Mouse (Mus musculus): Measurements from ENCODE around the gene Dock10. TPM values are rescaled to one million over a fixed set of nuclear protein-coding genes. Genes with fewer than 3 reads are reported as not detected.

The Dock10 gene
- total RNA-seq (2021) (1 to 10 TPM; 3.8 to 4.3 TPM), polyA plus RNA-seq (2012; rRNA removed) (2.6 and 3.4 TPM in 2 replicates)
- long read RNA-seq, partial matches to known transcripts = 0 of 1 reads
- long read RNA-seq, other reads (novel, unspliced or antisense) = 1 of 1 reads

GRCm38 (mm10) chr1:80757977-80758797 is at the start of gene Dock10:
Gene Dock10 (minus strand): TSS chr1:80758527.
- Histone ChIP-seq H3K79me2 (replicated peaks; ENCODE audit: control insufficient read depth, insufficient read depth, low read length) (no peaks in the 10 kb centered on the region), H3K36me3 (ENCODE audit: control insufficient read depth, insufficient read depth, low read length) (no peaks in the 10 kb centered on the region), H3K27me3 (ENCODE audit: control insufficient read depth, insufficient read depth, low read length) (no peaks in the 10 kb centered on the region; the same call in 1 of the 2 replicates), H3K9ac (ENCODE audit: low read depth, low read length) (peak within 1 kb of the TSS; percentile 60), H3K27ac (no peak within 1 kb of the TSS), H3K4me3 (peak within 1 kb of the TSS; percentile 39), H3K4me1 (ENCODE audit: control insufficient read depth, insufficient read depth, low read length) (no peaks in the 10 kb centered on the region)
- WGBS = under 1% methylated on average over 82 of the region's 82 CpGs
- TF ChIP-seq EP300 (IDR thresholded peaks at IDR 0.05; ENCODE audit: insufficient read depth, low read depth, low read length) = no peak
- no peak for TF ChIP-seq POLR2A (IDR thresholded peaks at IDR 0.05; ENCODE audit: insufficient read depth, low read depth, low read length)
- TF ChIP-seq CTCF (IDR thresholded peaks at IDR 0.05) = no peak
- peak; percentile 55 to 59 for DNase-seq
- intact Hi-C loops (cut with DNase I) = no loop called here

GRCm38 (mm10) chr1:80806835-80807398 is 48.6 kb upstream of the Dock10 start:
- H3K79me2 ChIP-seq (replicated peaks; ENCODE audit: control insufficient read depth, insufficient read depth, low read length) = no peaks in the 10 kb centered on the region
- no peak overlapping the region for H3K9ac ChIP-seq (ENCODE audit: low read depth, low read length)
- no peaks in the 10 kb centered on the region for H3K4me1 ChIP-seq (ENCODE audit: control insufficient read depth, insufficient read depth, low read length)
- H3K36me3 ChIP-seq (ENCODE audit: control insufficient read depth, insufficient read depth, low read length) = no peaks in the 10 kb centered on the region
- H3K27me3 ChIP-seq (ENCODE audit: control insufficient read depth, insufficient read depth, low read length) = no peaks in the 10 kb centered on the region
- WGBS = 67% methylated on average over 3 of the region's 3 CpGs
- TF ChIP-seq EP300 (IDR thresholded peaks at IDR 0.05; ENCODE audit: insufficient read depth, low read depth, low read length) = no peak
- no peak for TF ChIP-seq POLR2A (IDR thresholded peaks at IDR 0.05; ENCODE audit: insufficient read depth, low read depth, low read length)
- TF ChIP-seq CTCF (IDR thresholded peaks at IDR 0.05) = no peak
- intact Hi-C loops (cut with DNase I) = no loop called here
- no peak overlapping the region for H3K4me3 ChIP-seq
- no peak overlapping the region for H3K27ac ChIP-seq
- no peak for DNase-seq

- 86% methylated on average over 3 of the region's 3 CpGs for WGBS
- no peaks in the 10 kb centered on the region for H3K36me3 ChIP-seq (ENCODE audit: control insufficient read depth, insufficient read depth, low read length)
- H3K79me2 ChIP-seq (replicated peaks; ENCODE audit: control insufficient read depth, insufficient read depth, low read length) = no peaks in the 10 kb centered on the region
- TF ChIP-seq POLR2A (IDR thresholded peaks at IDR 0.05; ENCODE audit: insufficient read depth, low read depth, low read length) (no peak), CTCF (IDR thresholded peaks at IDR 0.05) (no peak), EP300 (IDR thresholded peaks at IDR 0.05; ENCODE audit: insufficient read depth, low read depth, low read length) (no peak)
- H3K27me3 ChIP-seq (ENCODE audit: control insufficient read depth, insufficient read depth, low read length) = no peaks in the 10 kb centered on the region
- H3K27ac ChIP-seq = no peak overlapping the region
- no peaks in the 10 kb centered on the region for H3K4me1 ChIP-seq (ENCODE audit: control insufficient read depth, insufficient read depth, low read length)
- no peak overlapping the region for H3K9ac ChIP-seq (ENCODE audit: low read depth, low read length)
- H3K4me3 ChIP-seq = no peak overlapping the region
- intact Hi-C loops (cut with DNase I) = no loop called here
- no peak for DNase-seq
Observed at GRCm38 (mm10) chr1:80802023-80802422, 43.7 kb upstream of the Dock10 start.

GRCm38 (mm10) chr1:80785066-80785779 is 26.9 kb upstream of the Dock10 start:
- Histone ChIP-seq H3K27ac (no peak overlapping the region), H3K4me3 (no peak overlapping the region), H3K36me3 (ENCODE audit: control insufficient read depth, insufficient read depth, low read length) (no peaks in the 10 kb centered on the region), H3K27me3 (ENCODE audit: control insufficient read depth, insufficient read depth, low read length) (no peaks in the 10 kb centered on the region), H3K79me2 (replicated peaks; ENCODE audit: control insufficient read depth, insufficient read depth, low read length) (no peaks in the 10 kb centered on the region), H3K9ac (ENCODE audit: low read depth, low read length) (no peak overlapping the region), H3K4me1 (ENCODE audit: control insufficient read depth, insufficient read depth, low read length) (no peaks in the 10 kb centered on the region)
- DNase-seq = no peak
- no peak for TF ChIP-seq POLR2A (IDR thresholded peaks at IDR 0.05; ENCODE audit: insufficient read depth, low read depth, low read length)
- no peak for TF ChIP-seq CTCF (IDR thresholded peaks at IDR 0.05)
- TF ChIP-seq EP300 (IDR thresholded peaks at IDR 0.05; ENCODE audit: insufficient read depth, low read depth, low read length) = no peak
- intact Hi-C loops (cut with DNase I) = no loop called here
- 79% methylated on average over 2 of the region's 2 CpGs for WGBS

GRCm38 (mm10) chr1:80784155-80784554 is 25.8 kb upstream of the Dock10 start:
- no peak for TF ChIP-seq POLR2A (IDR thresholded peaks at IDR 0.05; ENCODE audit: insufficient read depth, low read depth, low read length)
- TF ChIP-seq EP300 (IDR thresholded peaks at IDR 0.05; ENCODE audit: insufficient read depth, low read depth, low read length) = no peak
- no peak for TF ChIP-seq CTCF (IDR thresholded peaks at IDR 0.05)
- Histone ChIP-seq H3K4me1 (ENCODE audit: control insufficient read depth, insufficient read depth, low read length) (no peaks in the 10 kb centered on the region), H3K27me3 (ENCODE audit: control insufficient read depth, insufficient read depth, low read length) (no peaks in the 10 kb centered on the region), H3K27ac (no peak overlapping the region), H3K9ac (ENCODE audit: low read depth, low read length) (no peak overlapping the region), H3K36me3 (ENCODE audit: control insufficient read depth, insufficient read depth, low read length) (no peaks in the 10 kb centered on the region), H3K4me3 (no peak overlapping the region), H3K79me2 (replicated peaks; ENCODE audit: control insufficient read depth, insufficient read depth, low read length) (no peaks in the 10 kb centered on the region)
- 47% methylated on average over 3 of the region's 3 CpGs for WGBS
- no peak for DNase-seq
- intact Hi-C loops (cut with DNase I) = no loop called here

All from heart, adult 2 months (tissue).